Mouse (Mus musculus) mature B cell (primary cell): ENCODE results near the gene Wdr24.
"Not testable (repeated sequence)": the region's sequence is repeated elsewhere in the genome, so short reads cannot be mapped to it uniquely, and the experiment has no call there.

Source experiments
- in situ Hi-C: fragments of 300-500 bp; cut with MboI; formaldehyde crosslinking; loops from 2 replicates; pipeline ENCODE4 v1.14.3; 2019

Gene Wdr24

GRCm38 (mm10) chr17:25807452-25807851 lies 16.0 kb upstream of the Wdr24 start:
- in situ Hi-C loops, result not testable (repeated sequence)

- in situ Hi-C loops, result no loop called here
Observed at GRCm38 (mm10) chr17:25808028-25808427, 15.4 kb upstream of the Wdr24 start.

- in situ Hi-C loops, result no loop called here
Observed at GRCm38 (mm10) chr17:25808789-25809605, 14.4 kb upstream of the Wdr24 start, which contains the start of gene Fbxl16. Fbxl16 (plus strand) TSS chr17:25809085.

- in situ Hi-C loops, result no loop called here
Observed at GRCm38 (mm10) chr17:25809606-25810340, 13.7 kb upstream of the Wdr24 start.

- in situ Hi-C loops, result no loop called here
Observed at GRCm38 (mm10) chr17:25810890-25811289, 12.5 kb upstream of the Wdr24 start.

- in situ Hi-C loops, result no loop called here
Observed at GRCm38 (mm10) chr17:25813471-25813870, 10.0 kb upstream of the Wdr24 start.

- in situ Hi-C loops, result no loop called here
Observed at GRCm38 (mm10) chr17:25817662-25818061, 5.8 kb upstream of the Wdr24 start.

- in situ Hi-C loops, result no loop called here
Observed at GRCm38 (mm10) chr17:25818851-25819780, 4.3 kb upstream of the Wdr24 start.

- in situ Hi-C loops, result no loop called here
Observed at GRCm38 (mm10) chr17:25824362-25825142, 1.1 kb downstream of the Wdr24 start.

- in situ Hi-C loops, result no loop called here
Observed at GRCm38 (mm10) chr17:25825311-25825710, 1.9 kb downstream of the Wdr24 start.

- in situ Hi-C loops, result no loop called here
Observed at GRCm38 (mm10) chr17:25825984-25826570, 2.6 kb downstream of the Wdr24 start.

GRCm38 (mm10) chr17:25827011-25827410 lies 3.6 kb downstream of the Wdr24 start:
- in situ Hi-C loops, result no loop called here

- in situ Hi-C loops, result no loop called here
Observed at GRCm38 (mm10) chr17:25827546-25828222, 4.3 kb downstream of the Wdr24 start.

- in situ Hi-C loops, result no loop called here
Observed at GRCm38 (mm10) chr17:25828223-25828594, 4.8 kb downstream of the Wdr24 start.

GRCm38 (mm10) chr17:25828712-25829557 lies 5.5 kb downstream of the Wdr24 start, which contains the start of gene Jmjd8:
Jmjd8 (plus strand) TSS chr17:25828867.
- in situ Hi-C loops, result no loop called here

- in situ Hi-C loops, result no loop called here
Observed at GRCm38 (mm10) chr17:25829558-25830017, 6.2 kb downstream of the Wdr24 start.

- in situ Hi-C loops, result no loop called here
Observed at GRCm38 (mm10) chr17:25830200-25830753, 6.8 kb downstream of the Wdr24 start.

- in situ Hi-C loops, result no loop called here
Observed at GRCm38 (mm10) chr17:25830806-25831431, 7.5 kb downstream of the Wdr24 start.
